Mouse (Mus musculus) naive thymus-derived CD4-positive, alpha-beta T cell, adult 2 months (primary cell): ENCODE results near the gene Mad1l1.

Experiments used
- DNase-seq: peaks from one replicate; pipeline ENCODE4 v3.0.0-alpha.2; 2011; ENCODE audit warnings: low read depth

The Mad1l1 gene

DNA sequence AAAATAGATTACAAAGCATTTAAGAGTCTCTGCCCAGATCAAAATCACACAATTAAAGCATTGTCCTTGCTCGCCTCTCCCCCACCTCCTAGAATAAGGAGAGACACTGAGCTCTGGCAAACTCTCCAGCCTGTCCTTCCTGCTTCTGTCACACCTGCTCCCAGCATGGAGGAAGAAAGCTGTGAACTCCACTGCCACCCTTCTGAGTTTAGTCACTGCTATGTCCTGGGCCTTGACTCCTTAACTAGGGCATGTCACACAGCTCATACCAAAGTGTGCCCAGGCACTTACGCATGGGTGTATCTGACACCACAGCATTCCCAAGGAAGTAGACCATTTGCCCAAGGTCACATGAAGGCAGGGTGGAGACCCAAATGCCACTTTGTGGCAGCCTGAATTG, 275.9 kb downstream of the Mad1l1 start:
- no peak for DNase-seq

DNA sequence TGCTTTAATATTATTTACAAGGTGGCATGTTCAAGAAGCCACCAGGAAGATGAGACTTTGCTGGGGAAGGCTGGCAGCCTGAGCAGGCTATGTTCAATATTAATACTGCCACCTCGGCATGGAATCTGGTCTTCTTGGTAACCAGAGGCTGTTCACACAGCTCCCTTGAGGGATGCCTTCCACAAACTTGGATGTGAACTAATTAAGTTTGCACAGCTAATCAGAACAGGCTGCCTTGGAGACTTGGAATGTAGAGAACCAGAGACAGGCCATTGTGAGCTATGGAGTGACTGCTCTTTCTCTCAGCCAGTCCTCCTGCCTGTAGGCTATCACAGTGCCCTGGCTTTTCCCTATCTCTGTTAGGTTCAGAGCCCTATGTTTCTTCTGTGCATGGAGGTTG, 278.4 kb downstream of the Mad1l1 start:
- DNase-seq: no peak

DNA sequence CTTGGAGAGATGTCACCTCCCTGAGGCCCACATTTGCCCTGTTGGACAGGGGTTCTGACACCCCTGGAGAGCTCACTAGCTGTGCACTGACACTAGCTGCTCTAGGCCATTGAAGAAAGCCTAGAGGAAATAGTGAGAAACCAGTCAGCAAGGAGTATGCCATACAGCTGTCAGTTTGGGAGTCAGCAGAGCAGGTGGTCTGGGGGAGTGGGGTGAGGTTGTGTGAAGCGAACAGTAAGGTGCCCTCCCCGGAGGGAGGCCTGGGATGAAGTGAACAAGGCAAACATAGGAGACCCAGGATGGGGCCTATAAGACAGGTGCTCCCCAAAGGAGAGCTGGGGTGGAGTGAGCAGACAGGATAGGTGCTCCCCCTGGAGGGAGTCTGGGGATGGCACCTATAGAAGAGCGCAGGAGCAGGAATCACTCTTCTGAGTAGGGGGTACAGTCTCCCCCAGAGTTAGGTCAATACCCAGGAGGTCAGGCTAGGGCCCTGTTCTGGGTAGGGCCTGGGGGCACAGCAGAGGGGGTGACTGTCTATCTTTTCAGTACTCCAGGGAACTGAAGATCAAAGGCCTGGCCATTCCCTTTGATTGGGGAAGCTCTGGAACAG, 279.2 kb downstream of the Mad1l1 start:
- DNase-seq: no peak

DNA sequence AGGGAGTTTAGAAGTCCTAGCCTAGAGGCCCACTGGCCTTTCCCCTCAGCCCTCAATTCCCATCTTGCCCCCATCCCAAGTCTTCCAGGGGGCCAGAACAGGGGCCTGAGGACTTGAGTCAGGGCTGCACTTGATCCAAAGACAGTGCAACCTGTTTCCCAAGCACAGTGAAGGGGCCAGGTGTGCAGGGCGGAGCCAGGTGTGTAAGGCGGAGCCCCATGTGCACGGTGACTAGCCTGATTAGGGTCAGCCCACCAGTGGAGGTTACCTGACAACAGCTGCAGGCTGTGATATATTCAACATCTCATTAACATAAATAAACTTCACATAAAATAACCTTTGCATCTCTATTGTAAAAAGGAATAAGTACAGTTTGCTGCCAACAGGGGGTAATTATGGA, 280.3 kb downstream of the Mad1l1 start:
- DNase-seq: no peak

DNA sequence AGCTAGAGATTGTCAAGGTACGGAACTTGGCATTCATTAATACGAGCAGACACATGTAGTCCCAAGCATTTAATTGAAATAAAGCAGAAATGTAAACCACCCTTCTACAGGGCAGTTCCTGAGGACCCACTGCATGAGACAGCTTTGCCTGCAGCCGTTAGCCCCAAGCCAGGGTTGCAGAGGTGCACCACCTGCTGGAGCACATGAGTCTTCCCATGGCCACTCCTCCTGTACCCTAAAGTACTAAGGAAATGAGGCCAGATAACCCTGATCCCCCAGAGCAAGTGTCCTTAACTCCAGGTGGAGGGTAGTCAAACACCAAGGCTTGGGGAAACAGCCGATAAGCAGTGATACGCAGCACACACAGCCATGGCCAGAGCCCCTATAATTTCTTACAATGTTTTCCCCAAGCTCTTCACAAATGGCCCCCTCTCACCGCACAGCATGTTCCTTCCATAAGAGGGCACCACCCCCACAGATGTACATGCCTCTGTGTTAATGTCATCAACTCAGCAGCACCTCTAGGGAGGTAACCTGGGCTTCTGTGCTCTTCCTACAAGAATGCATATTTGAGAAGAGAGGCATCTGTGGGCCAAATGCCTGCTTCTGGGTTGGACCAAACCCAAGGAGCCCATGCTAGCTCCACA, 283.6 kb downstream of the Mad1l1 start:
- DNase-seq: no peak

DNA sequence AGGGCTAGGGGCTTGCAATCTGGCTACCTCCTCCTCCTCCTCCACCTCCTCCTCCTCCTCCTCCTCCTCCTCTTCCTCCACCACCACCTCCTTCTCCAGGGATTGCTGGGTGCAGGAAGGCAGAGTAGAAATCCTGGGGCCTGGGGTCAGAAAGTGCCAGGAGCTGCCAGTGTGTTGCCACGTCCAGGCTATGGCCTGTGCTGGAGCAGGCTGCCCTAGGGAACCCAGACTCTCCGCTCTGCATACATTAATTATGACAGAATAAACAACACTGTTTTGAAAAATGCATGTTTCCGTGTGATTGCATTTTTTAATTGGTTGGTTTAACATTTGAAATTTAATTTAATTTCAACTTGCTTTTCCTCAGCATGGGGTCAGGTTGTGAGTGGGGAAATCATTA, 285.7 kb downstream of the Mad1l1 start:
- DNase-seq: no peak

DNA sequence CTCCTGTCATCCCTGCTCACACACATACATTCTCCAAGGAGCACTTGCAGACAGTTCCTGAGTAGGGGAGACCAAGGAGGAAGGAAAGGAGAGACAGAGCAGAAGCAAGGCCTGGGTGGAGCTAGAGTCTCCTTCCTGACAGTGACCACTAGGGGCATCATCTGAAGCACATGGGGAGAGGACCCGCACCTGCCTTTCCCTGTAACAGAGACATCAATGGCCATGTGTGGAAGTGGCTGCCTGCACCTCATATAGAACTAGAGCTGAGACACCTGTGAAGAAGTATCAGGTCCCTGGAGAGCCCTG, 286.4 kb downstream of the Mad1l1 start:
- peak; percentile 17 for DNase-seq

DNA sequence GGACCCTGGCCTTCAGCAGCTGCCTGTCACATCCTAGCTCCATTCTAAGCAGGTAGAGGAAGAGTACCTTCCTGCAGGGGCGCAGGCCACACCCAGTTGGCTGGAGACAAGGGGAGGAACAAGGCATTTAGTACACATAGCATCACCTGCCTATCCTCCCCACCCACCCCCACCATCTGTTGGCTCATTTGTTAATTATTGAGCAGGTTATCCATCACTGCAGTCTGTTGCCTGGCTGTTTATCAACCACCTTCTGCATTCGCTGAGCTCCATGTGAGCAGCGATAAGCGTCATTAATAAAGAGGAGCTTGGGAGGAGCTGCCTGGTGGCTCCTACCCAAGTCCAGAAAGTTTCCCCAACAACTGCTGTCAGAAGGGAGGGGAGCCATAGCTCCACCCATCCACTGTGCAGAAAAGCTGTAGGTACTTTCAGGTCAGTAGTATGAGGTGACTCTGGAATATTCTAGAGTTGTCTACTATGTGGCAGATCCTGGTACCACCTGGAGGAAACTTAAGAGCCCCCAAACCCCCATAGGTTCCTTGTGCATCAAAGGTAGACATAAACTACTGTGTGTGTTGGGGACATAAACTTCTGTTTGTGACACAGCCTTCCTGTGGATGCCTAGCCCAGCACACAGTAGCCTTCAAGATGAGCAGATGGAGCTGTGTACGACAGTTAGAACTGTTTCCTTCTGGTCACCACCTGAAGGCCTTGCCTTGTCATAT, 286.9 kb downstream of the Mad1l1 start:
- no peak for DNase-seq

DNA sequence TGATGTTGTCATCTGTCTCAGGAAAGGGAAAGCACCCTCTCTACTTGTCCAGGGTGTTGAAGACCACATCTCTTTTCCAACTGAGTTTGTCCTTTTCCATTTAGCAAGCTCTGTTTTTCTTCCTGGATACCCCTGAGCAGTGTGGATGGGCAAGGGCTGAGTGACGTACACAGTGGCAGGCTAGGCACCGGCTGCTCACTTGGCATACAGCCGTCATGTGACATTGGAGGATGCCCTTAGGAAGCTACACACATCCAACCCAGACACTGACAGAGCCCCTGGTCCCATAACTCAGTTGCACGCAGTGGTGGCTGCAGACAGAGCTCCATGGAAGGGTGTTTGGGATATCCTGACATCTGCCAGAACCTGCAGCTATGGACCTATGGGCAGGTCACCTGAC, 295.0 kb downstream of the Mad1l1 start:
- DNase-seq: no peak

DNA sequence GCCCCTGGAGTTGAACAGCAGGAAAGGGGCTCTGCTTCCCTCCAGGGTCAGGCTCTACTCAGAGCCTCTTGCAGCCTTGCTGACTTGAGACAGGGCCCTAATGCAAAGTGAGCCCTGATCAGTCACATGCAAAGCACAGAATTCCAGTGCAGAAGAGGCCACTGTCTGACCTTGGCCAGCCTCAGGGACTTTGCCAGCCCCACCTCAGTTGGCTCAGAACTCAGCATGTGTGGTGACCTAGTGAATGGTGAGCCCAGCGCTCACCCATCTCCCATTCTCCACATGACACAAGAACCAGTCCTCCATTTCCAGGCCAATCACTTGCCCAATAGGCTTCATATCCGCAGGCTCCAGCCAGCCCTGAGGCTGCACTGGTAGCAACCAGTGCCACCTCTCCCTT, 296.1 kb downstream of the Mad1l1 start:
- no peak for DNase-seq

DNA sequence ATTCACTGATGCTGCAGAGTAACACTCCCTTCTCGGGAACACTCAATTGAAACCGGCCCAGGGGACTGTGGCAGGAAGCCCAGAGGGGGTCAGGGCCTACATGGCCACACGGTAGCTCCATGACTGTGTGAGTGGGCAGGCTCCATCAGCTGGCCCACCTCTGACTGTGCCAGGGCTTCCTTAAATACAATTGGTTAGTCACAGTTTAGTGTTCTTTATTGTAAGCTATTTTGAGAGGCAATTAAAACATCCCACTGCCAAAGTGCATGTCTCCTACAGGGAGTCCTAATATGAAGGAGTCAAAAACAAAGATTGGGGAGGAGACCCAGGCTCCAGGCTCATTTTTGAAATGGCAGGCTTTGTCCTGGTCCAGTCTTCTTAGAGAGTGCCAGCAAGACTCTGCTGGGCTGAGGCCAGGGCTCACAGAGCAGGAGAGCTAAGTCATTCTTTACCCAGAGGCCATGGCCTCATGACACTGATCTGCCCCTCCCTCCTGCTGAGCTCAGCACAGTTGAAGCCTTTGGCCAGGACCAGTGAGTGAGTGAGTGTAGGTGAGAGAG, 297.3 kb downstream of the Mad1l1 start:
- DNase-seq: no peak

DNA sequence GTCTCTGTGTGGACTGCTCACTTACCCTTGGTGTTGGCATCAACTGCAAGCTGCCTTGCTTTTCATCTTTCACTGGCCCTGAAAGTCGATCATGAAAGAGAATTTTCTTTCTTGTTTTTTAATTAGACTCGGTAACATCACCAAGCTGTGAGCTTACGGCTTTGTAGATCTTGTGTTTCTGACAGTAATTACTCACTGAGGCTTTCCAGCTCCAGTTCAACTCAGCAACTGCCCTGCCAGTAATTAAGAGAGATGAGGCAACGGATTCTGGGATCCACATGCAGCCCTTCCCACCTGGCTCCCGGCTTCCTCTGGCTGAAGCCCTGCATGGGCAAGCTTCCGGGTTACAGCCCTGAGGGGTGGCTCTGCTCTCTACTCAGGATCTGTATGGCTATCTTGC, 298.5 kb downstream of the Mad1l1 start:
- no peak for DNase-seq

DNA sequence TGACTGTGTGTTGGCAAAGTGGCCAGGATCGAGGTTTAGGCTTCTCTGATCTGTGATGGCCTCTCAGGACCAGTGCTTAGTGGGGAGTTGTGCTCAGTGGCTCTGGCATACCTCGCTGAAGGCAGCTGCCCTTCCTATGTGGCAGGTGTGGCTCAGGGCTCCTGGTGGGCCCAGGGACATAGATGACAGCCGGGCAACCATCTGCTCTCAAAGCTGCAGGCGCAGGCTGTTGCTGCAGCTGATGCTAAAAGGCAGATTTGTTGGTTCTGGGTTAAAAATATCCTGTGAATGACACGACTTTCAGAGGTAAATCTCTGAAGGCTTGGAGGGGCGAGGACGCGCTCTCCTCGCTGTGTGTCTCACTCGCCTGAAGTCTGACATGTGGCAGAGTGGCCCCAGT, 299.6 kb downstream of the Mad1l1 start:
- no peak for DNase-seq

DNA sequence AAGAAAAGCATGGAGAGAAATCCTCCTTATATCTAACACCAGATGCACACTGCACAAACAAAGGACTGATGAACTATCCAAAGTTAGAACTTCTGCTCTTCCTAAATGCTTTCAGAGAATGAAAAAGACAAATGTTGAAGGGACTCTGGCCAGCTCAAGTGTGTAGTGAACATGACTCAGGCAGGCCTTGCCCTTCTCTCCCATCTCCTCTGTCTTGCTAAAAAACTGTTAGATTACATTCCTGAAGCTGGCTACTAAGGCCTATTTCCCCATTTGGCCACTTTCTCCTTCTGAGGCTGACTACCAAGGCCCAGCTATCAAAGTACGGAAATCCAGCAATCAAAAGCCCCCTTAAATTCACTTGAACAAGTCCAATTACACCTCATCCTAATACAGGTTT, 301.7 kb downstream of the Mad1l1 start:
- DNase-seq: no peak

DNA sequence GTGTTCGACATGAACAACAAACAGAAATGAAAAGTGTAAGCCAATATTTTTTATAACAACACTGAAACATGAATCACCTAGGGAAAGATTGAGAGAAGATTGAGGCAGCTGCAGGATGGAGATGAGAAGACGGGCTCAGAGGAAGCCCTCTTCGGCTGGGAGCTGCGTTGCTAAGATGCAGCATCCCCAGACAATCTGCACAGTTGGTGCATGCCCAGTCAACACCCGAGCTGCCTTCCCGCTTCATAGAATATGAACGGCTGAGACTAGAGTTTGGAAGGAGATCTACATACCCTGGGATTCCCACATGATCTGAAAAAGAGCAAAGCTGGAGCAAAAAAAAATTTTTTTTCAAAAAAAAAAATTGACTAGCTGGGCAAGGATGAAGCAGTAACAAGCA, 302.6 kb downstream of the Mad1l1 start:
- DNase-seq: no peak

DNA sequence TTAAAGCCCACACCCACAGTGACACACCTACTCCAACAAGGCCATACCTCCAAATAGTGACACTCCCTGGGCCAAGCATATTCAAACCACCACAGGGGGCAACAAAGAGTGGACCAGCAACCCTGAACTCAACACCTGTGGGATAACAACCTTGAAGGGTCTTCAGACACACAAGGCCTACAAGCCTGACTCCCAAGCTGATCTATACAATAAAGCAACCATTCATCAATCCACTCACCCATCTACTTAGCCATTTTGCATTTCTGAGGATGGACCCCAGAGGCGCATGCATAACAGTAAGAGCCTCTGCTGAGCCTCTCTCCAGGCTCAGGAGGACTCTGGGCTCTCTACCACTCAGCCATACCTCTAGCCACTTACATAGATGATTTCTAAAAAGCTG, 304.5 kb downstream of the Mad1l1 start:
- no peak for DNase-seq

DNA sequence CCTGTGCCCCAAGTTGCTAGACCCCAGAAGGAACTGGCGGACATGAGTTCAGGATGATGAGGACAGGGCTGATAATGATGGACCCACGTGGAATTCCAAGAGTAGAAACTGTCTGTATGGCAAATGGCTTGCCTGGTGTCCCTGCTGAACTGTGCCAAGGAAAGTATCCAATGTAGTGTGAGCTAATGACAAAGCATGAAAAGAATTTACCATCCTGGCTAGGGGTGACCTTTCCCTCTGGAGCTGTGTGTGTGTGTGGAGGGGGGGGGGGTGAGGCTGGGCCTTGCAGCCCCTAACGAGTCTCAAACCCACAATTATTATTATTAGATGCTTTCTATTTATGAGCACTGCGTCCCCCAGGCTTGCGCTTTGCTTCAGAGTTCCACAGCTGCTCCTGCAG, 307.7 kb downstream of the Mad1l1 start:
- no peak for DNase-seq

DNA sequence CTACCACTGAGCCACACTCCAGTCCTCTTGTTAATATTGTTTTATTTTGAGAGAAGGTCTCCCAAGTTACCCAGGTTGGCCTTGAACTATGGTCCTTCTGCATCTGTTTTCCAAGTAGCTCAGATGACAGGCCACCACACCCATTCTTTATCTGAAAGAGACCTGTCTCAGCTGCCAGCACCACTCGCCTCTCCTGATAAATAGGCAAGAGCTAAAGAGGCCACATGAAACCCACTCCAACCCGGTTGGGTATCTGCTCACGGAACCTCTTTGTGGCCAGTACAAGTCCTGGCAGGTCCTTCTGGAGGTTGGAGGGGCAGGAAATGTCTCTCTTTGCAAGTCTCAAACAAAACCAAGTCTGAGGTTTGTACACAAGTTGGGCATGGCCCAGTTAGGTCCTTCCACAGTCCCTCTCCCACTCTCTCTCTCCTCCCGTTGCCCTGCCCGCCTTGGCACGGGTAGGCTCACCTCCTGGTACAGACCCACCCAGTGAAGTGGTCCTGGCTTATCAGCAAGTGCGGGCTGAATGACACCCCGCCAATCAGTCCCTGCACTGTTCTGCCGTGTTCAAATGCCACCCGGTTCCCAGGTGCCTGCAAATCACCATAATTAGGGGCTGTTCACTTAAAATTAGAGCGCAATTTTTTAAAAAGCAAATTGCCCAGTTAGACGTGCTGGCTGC, 308.9 kb downstream of the Mad1l1 start:
- DNase-seq: no peak

DNA sequence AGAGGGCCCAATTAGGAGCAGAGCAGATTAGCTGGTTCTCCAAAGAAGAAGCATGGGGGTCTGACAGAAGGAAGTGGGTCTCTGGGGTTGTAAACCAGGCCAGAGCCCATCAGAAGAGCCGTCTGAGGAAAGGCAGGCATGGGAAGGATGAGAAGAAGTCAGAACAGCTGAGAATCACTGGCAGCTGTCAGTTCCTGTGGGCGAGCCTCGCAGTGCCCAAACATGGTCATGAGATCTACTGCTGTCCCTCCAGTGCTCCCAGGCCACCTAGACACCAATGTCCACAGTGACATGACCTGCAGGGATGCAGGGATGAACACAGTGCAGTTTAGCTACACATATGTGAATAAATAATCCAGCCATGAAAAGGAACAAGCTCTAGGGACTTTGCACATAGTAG, 310.9 kb downstream of the Mad1l1 start:
- no peak for DNase-seq

DNA sequence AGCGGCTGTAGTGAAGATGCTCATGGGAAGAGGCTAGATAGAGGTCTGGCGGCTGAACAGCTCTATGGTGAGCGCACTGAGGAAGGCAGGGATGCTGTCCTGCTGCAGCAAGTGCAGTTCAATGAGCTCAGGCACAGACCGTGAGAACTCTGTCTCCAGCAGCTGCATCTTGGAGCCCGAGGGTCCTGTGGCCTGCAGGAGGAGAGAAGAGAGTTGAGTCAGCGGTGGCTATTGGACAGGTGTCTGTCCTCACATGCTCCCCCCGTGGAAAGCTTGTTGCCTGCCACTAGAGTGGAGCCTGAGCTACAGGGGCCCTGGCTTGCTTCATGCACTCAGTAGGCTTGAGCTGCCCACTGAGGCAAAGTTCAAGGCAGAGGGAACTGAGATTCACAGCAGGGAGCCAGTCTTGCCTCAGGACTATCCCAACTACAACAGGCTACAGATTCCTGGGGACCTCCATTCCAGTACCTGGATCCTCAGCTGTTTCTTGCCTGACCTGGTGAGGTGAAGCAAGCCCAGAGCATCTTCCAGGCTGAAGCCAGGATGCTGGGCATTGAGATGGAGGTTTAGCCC, 312.2 kb downstream of the Mad1l1 start:
- no peak for DNase-seq

DNA sequence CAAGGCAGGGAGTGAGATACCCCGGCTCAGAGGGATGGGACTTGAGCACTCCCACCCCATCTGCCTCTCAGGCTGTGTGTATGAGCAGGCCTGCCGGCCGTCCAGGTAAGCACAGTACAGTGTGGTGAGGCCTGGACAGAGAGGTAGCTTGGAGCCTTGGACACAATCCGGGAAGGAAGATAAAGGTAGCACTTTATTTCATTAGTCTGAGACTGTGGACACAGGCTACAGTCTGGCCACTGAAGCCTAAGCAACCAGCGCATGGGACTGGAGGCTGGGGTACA, 312.9 kb downstream of the Mad1l1 start:
- no peak for DNase-seq

DNA sequence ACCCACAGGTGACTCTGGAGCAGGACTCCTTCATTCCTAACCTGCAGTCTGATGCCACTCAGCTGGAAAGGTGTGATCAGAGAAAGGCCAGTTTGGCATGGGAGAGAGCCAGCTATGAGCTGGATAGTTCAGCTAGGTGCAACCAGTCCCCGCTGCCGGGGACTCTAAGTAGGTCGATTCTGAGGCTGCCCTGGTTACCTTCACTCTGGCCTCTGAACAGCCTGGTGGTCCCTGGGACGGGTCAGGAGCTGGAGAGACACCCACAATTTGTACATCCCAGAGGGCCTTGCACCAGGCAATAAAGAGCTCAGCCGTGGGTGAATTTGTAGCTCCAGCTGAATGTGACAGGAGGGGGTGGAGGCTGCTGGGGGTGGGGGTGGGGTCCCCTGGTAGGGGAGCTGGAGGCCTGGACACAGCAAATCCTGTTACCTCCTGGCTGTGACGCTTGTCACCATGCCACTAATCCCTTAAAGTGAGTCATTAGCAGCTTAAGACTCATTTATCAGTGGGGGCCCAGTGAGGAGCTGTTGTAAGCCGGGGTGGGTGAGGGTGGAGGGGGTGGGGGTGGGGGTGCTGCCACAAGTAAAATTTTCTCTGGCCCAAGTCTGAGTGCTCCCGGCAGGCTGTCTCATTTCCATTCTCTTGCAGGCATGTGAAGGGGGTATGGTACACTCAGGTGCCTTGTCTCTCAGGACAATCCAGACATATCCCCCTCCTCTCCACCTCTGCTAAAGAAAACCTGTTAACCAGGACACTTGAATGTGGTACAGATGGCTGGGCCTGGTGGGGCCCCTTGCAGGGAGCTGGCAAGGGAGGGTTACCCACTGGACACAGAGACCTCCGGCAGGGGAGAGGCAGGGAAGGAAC, 313.5 kb downstream of the Mad1l1 start:
- DNase-seq: no peak
